Mouse (Mus musculus): Measurements from ENCODE around the gene Gtf2i. TPM values are rescaled to one million over a fixed set of nuclear protein-coding genes. Genes with fewer than 3 reads are reported as not detected.
A peak's percentile ranks its signal among the peaks of the same experiment; 100 is the strongest.

The Gtf2i gene
- total and polyA plus RNA-seq, 3 experiments, result 110 to 244 (median 239) TPM

DNA sequence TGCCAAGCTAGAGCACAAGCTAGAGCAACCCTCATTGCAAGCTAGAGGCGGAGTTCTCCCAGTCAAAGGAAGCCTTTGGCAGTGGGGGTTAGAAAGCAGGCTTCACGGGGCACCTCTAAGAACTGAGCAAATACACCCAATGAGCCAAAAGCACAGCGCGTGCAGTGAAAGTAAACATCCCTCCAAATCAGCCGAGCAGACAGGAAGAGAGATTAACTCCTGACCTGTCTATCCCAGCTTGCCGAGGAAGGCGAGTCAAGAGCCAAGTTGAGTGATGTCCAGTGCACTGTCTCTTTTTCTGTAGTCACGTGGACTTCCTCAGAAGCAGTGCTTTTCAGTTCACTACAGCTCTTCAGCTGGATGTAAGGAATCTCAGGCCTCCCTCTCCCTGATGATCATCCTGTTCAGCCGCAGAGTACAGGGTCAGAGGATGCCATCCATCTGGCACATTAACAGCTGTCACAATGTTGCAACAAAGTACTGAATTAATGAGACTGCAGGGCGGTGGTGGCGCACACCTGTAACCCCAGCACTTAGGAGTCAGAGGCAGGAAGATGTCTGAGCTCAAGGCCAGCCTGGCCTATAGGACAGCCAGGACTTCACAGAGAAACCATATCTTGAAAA, 104.5 kb downstream of the Gtf2i start:
- peak; percentile 34 for DNase-seq

DNA sequence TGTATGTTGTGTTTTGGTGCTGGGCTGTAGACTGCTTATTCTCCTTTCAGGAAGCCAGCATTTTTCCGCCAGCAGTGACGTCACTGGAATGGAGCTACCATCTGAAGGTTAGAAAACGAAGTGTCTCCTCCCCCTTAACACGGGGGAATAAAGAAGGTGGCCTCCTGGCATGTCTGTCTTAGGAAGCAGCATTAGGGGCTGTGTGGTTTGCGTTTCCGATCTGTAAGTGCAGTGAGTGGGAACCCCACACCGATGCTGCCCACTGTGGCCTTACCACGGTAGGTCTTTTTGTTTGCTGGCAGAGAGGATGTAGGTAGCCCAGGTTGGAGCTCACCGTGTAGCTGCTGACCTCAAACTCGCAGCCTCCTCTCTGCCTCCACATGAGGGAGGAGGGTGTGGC, 107.8 kb downstream of the Gtf2i start:
- no peak for DNase-seq

- DNase-seq, result no peak
Observed at GRCm38 (mm10) chr5:134193664-134194063, 120.9 kb downstream of the Gtf2i start.

DNA sequence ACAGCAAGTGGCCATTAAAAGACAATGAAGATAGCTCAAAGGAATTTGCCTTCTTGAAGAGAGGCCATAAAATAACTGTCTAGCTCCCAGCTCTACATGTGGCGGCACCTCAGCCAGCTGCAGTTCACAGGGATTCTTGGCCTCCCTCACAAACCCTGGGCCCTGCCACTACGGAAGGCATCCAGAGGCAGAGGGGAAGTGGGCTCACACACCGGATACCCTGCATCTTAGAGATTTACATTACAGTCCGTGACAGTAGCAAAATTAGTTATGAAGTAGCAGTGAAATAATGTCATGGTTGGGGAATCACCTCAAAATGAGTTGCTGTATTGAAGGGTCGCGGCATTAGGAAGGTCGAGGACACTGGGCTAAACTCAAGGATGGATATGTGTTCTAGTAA, 126.0 kb downstream of the Gtf2i start:
- no peak for DNase-seq

Small RNA genes lying within 50 kb of the gene (microRNA-seq; reads per million reads assigned to microRNA genes)
- 0 reads per million in 2 experiments for gene Mir3965

Other genes starting within 250 kb of the Gtf2i start
- 10 to 100 TPM; 11.4 to 15.5 TPM for gene Castor2, start 215.0 kb downstream of the Gtf2i start, total RNA-seq (2021)
- gene Castor2, start 215.0 kb downstream of the Gtf2i start, polyA plus RNA-seq (2012; rRNA removed), result 6.0 and 6.5 TPM in 2 replicates
- gene Rcc1l, start 138.0 kb downstream of the Gtf2i start, total RNA-seq (2021), result 10 to 100 TPM; 20.8 to 32.3 TPM
- 23.8 and 25.2 TPM in 2 replicates for gene Rcc1l, start 138.0 kb downstream of the Gtf2i start, polyA plus RNA-seq (2012; rRNA removed)
- gene Gtf2ird2, start 130.7 kb downstream of the Gtf2i start, total RNA-seq (2021), result 10 to 100 TPM in 1 of 2 experiments, 1 to 10 TPM in 1; 8.8 to 10.7 TPM
- gene Gtf2ird2, start 130.7 kb downstream of the Gtf2i start, polyA plus RNA-seq (2012; rRNA removed), result 5.2 and 5.3 TPM in 2 replicates
- gene Ncf1, start 85.1 kb downstream of the Gtf2i start, total RNA-seq (2021), result 1 to 10 TPM; 8.9 to 9.2 TPM
- gene Ncf1, start 85.1 kb downstream of the Gtf2i start, polyA plus RNA-seq (2012; rRNA removed), result 15.7 and 16.9 TPM in 2 replicates
- gene Gtf2ird1, start 142.0 kb upstream of the Gtf2i start, total RNA-seq (2021), result 10 to 100 TPM; 51.6 to 66.0 TPM
- gene Gtf2ird1, start 142.0 kb upstream of the Gtf2i start, polyA plus RNA-seq (2012; rRNA removed), result 21.2 and 21.3 TPM in 2 replicates
- 10 to 100 TPM; 13.3 to 21.5 TPM for gene Clip2, start 237.7 kb upstream of the Gtf2i start, total RNA-seq (2021)
- gene Clip2, start 237.7 kb upstream of the Gtf2i start, polyA plus RNA-seq (2012; rRNA removed), result 15.1 and 16.8 TPM in 2 replicates
- not detected for gene Syna, start 245.4 kb upstream of the Gtf2i start, total RNA-seq (2021)
- gene Syna, start 245.4 kb upstream of the Gtf2i start, polyA plus RNA-seq (2012; rRNA removed), result 0.04 TPM in 1 of 2 replicates, not detected in the other

All from adrenal gland, adult 2 months (tissue).